Mouse (Mus musculus) CH12.LX (cell line): ENCODE data around the gene Hdac9.

ENCODE experiments used
- CHD1 ChIP-seq: IDR thresholded peaks from 2 replicates; pipeline ENCODE4 v1.6.1; 2012; ENCODE audit warnings: low read depth, low read length, improper control_type of control experiment, inconsistent platforms
- CTCF ChIP-seq, 2 experiments: IDR thresholded peaks in 1 of 2; conservative IDR thresholded peaks in 1 of 2; 2 replicates each; pipeline ENCODE4 v1.5.1; 2011 to 2012; ENCODE audit warnings: low read depth in 2 of 2, low read length in 2 of 2, improper control_type of control experiment in 1 of 2, inconsistent platforms in 1 of 2, mild to moderate bottlenecking in 1 of 2, moderate library complexity in 1 of 2
- E2F4 ChIP-seq: IDR thresholded peaks from 2 replicates; pipeline ENCODE4 v1.6.1; 2011; ENCODE audit warnings: low read depth, low read length, improper control_type of control experiment; ENCODE audit not compliant: insufficient replicate concordance
- MAFK ChIP-seq: IDR thresholded peaks from 2 replicates; pipeline ENCODE4 v1.6.1; 2011; ENCODE audit warnings: low read length, improper control_type of control experiment; ENCODE audit not compliant: insufficient replicate concordance
- MXI1 ChIP-seq: IDR thresholded peaks from 2 replicates; pipeline ENCODE4 v1.6.1; 2011; ENCODE audit warnings: mild to moderate bottlenecking, low read depth, low read length, improper control_type of control experiment
- MYC ChIP-seq: IDR thresholded peaks from 2 replicates; pipeline ENCODE4 v1.6.1; 2011; ENCODE audit warnings: low read depth, mild to moderate bottlenecking, improper control_type of control experiment, low read length
- POLR2A ChIP-seq: IDR thresholded peaks from 2 replicates; pipeline ENCODE4 v1.6.1; 2011; ENCODE audit warnings: low read depth, mild to moderate bottlenecking, improper control_type of control experiment, low read length
- SIN3A ChIP-seq: IDR thresholded peaks from 2 replicates; pipeline ENCODE4 v1.6.1; 2012; ENCODE audit warnings: low read length, improper control_type of control experiment, inconsistent platforms
- TBP ChIP-seq: conservative IDR thresholded peaks from 2 replicates; pipeline ENCODE4 v1.6.1; 2011; ENCODE audit warnings: low read depth, low read length, improper control_type of control experiment
- TCF12 ChIP-seq: IDR thresholded peaks from 2 replicates; pipeline ENCODE4 v1.6.1; 2014; ENCODE audit warnings: low read depth, mild to moderate bottlenecking, inconsistent platforms, low read length, improper control_type of control experiment
- UBTF ChIP-seq: IDR thresholded peaks from 2 replicates; pipeline ENCODE4 v1.6.1; 2012; ENCODE audit warnings: low read depth, mild to moderate bottlenecking, inconsistent platforms, low read length, improper control_type of control experiment, moderate library complexity

DNA sequence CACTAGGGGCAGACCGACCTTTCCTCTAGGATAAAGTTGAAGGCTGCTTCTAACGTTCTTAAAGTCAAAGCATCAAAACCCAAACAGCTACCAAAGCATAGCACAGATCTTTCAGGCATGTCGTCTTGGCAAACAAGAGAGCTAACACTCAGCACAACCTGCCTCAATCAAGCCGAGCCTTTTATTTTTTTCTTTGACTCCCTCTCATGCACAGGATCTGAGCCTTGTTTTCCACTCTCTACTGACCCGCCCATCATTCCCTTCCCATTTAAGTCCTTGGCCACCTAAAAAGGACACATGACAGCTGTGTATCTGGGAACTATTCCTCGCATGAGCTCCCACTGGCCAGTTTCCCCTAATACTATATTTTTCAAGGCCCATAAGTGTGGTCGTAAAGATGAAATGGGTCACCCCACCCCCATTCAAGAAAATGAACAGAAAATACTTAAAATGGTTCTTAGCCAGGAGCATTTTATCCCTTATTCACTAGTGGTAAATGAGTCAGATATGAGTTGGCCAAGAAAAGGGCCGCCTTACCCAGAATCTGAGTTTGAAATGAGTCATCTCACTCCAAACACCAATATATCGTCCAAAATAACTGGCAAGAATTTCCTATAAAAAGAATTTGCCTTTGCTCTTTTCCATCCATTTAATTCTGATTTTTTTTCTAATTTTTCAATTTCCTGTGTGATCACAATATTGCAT, 840.9 kb downstream of the Hdac9 start:
- no peak for TF ChIP-seq POLR2A
- TF ChIP-seq CTCF (conservative IDR thresholded peaks at IDR 0.05 in 1 of 2, IDR thresholded peaks at IDR 0.05 in 1 of 2; ENCODE audit: low read depth in 2 of 2, low read length in 2 of 2) = no peak
- no peak for TF ChIP-seq E2F4
- TF ChIP-seq CHD1 = no peak
- TF ChIP-seq TCF12 = no peak
- TF ChIP-seq UBTF = no peak
- no peak for TF ChIP-seq SIN3A
- TF ChIP-seq MXI1 = no peak
- no peak for TF ChIP-seq MAFK
- no peak for TF ChIP-seq TBP
- TF ChIP-seq MYC = no peak
